Mouse (Mus musculus): Measurements from ENCODE around the gene Gm11214.

The Gm11214 gene

GRCm38 (mm10) chr4:63663279-63663678 is at the start of gene Gm11214:
Gene Gm11214 (minus strand): TSS chr4:63663379.
- DNase-seq = no peak

- no peak for DNase-seq
Measured at GRCm38 (mm10) chr4:63711886-63712285, 48.7 kb upstream of the Gm11214 start.

- no peak for DNase-seq
Measured at GRCm38 (mm10) chr4:63710431-63711220, 47.4 kb upstream of the Gm11214 start.

DNA sequence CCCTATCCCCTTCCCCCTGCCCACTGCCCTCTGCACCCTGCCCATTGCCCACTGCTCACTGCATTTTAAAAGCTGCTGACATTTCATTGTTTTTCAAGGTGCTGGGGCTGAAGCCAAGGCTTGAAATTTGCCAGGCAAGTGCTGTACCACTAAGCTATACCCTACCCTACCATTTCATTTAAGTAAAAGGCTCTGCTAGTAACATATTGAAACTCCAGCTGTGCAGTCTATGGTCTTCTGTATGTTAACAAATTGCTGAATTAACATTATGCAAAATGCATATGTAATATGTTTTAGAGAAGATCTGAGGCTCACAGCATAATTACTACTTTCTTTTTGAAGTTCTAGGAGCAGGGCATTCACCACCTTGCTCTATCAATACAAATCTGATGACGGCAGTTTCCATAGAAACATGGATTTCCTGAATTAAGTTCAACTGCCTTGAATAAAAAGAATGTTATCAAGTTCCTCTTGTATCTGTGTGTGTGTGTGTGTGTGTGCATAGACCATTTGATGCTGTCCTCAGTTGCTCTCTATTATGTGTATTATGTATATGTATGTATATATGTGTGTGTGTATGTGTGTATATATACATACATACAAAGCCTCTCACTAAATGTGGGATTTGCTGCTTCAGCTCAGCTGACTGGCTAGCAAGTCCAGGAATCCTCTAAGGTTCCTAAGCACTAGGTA is 43.2 kb upstream of the Gm11214 start:
- DNase-seq = no peak

DNA sequence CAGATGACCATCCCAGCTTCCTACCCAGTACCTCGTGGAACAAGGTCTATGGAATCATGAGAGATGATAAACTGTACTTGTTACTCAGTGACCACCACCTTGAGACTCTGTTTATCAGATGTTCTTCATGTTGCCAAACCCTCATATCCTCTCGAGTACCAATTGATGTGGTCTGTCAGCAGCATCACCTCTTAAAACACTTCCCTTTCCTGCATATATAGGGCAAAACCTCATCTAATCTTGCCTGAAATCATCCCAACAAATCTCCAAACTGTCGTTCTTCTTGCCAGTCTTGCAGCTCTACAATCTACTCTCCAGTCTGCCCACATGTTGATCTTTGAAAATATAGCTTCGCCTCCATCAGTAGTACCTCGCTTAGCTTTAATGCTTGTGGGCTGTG is 41.1 kb upstream of the Gm11214 start:
- DNase-seq = no peak

DNA sequence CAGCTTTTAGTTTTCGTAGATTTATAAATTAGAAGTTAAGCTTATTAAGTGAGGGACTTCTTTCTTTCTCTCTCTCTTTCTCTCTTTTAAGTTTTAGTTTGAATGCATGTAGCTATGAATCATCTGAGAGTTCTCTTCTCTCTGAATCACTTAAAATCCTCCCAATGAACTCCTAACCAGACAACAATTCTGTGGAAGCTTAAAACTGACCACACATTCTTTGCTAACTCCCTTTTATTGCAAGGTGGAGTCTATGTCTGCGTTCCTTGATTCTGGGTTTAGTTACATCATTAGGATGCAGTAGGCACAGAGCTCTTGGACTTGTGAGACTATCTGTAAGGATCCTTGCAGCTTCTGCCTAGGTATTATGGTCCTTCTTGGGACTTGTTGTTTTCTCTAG is 40.5 kb upstream of the Gm11214 start:
- no peak for DNase-seq

GRCm38 (mm10) chr4:63702006-63702704 is 39.0 kb upstream of the Gm11214 start:
- no peak for DNase-seq

DNA sequence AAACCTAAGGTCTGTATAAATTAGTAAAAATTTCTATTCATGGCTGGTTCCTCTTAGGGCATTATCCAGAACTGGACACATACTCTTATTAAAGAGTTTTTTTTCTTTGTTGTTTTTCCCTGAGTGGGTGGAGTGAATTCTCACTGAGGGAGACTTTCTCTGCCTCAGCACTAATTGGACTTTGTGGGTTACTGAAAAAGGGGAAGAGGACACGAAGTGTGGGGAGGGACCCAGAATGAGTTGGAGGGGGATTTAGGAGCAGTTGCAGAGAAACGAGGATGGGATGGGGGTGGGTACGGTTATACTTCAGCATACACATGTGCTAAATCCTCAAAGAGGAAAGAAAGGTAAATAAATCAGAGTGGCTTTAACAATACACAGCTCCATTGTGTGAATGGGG is 36.6 kb upstream of the Gm11214 start:
- no peak for DNase-seq

DNA sequence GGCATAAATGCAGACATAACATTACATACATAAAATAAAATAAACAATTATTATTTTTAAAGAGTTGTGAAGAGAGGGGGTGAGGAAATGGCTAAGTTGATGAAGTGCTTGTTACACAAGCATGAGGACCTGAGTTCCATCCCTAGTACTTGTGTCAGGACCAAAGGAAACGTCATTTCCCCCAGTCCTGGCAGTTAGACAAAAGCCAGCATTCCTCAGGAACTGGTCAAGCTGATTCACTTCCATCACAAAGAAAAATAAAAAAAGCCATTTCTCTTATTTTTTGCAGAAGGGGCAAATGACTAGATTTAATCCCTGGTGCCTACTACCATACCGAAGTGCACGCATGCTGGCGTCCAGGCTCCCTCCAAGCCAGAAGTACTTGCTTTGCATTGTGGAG is 33.7 kb upstream of the Gm11214 start:
- no peak for DNase-seq

- DNase-seq = no peak
Measured at GRCm38 (mm10) chr4:63692351-63692750, 29.2 kb upstream of the Gm11214 start.

DNA sequence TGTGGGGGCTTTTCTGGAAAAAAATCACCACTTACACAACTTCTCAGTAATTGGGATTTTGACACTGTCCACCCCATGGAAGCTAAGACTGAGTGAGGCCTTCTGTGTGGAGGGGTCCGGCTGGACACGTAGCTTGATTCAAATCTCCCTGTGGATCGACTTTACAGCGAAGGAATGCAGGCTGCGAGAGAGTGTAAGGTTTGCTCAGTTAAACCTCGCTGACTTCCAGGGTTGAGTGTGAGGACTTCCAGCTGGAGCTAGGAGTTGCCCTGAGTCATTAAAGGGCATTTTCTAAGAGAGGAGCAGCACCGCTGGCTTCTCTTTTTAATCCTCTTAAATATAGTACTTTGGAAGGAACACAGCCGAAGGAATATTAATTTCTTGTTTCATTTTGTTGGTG is 24.2 kb upstream of the Gm11214 start:
- DNase-seq = peak; percentile 47

GRCm38 (mm10) chr4:63686157-63686556 is 23.0 kb upstream of the Gm11214 start:
- peak; percentile 81 for DNase-seq

DNA sequence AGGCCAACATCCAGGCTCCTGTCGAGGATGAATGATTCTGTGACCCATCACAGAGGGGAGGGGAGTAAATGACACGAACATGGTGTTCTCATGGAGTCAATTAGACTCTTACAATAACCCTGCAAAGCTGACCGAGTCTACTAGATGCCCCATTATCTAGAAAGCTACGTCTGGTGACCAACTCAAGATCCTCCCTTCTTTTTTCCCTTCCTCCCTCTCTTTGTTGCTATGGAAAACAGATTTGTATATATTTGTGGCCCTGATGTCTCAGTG is 22.0 kb upstream of the Gm11214 start:
- no peak for DNase-seq

DNA sequence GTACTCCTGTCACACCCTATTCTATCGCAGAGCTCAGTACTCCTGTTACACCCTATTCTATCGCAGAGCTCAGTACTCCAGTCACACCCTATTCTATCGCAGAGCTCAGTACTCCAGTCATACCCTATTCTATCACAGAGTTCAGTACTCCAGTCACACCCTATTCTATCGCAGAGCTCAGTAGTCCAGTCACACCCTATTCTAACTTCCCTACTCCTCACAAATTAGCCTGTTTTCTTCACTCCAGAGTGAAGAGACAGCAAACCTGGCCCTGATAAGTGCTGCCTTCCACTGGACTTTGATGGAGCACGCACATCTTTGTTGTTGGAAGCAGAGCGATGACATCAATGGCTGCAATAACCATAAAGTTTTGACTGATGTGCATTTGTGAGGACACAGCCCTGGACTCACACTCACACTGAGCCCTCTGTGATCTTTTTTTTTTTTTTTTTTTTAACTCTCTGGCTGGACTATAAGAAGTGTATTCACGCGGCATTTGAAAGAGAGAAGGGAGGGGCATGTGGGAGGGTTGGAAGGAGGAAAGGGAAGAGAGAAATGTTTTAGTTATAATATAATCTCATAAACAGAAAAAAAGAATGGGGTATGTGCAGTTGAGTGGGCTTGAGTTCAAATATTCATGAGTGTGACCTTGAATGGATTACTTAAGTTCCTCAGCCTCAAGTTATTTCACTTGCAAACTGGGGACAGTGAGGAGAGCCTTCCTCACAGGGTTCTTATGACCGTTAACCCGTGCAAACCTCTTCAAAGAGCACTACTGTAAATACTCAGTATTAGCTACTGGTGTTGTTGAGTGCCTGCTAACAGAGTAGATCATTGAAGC is 21.5 kb upstream of the Gm11214 start:
- DNase-seq = no peak

GRCm38 (mm10) chr4:63683716-63684115 is 20.5 kb upstream of the Gm11214 start:
- no peak for DNase-seq

DNA sequence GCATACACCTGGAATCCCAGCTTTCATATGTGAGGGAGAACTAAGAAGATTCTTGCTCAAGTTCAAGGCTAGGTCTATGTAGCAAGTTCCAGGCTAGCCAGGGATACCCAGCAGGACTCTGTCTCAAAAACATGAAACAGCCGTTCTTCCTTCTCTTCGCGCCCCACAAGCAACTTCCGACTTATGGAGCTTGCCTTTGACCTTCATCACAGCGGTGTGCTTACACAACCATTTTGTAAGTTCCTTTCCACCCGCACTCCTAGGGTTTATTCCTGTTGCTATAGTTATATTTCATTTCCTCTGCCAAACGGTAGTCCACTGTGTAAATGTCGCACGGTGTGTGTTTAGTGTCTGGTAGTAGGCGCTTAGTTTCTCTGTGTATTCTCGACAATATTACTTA is 19.9 kb upstream of the Gm11214 start:
- DNase-seq = peak; percentile 50

- no peak for DNase-seq
Measured at GRCm38 (mm10) chr4:63682441-63682840, 19.3 kb upstream of the Gm11214 start.

- DNase-seq = no peak
Measured at GRCm38 (mm10) chr4:63681557-63681956, 18.4 kb upstream of the Gm11214 start.

DNA sequence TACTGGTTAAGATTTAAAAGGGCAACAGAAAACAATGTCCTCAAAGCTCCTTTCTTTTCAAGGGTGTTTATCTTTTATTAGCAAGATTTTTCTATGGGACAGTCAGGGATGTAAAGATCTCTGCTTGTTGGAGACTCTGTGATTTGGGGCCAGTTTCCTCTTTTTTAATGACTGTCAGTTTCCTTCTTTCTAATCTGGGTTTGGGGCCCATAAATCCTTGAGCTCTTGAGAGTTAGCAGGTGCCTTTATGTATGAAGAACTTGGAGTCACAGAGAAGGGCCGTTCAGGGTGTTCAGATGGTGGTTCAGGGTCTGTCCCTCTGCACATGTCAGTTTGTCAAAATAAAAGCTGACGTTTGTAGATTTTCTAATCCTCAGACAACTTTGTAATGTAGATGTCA is 11.9 kb upstream of the Gm11214 start:
- DNase-seq = no peak

DNA sequence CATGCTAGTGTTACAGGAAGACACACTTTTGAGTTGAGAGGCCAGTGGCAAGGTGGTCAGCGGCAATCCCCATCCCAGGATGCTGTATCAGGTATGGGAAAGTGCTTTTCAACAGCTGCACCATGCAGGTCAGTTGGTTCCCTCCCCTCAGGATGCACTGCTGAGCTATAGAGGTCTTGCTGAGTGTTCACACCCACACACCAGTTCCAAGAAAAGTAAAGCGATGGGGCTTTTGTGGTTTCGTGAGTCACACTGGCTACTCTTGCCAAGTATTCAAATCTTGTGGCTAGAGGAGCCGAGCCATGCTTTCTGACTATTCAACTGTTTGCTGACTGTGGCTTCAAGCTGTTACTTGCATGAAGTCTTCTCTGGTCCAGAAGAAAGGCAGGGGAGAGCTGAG is 5.1 kb upstream of the Gm11214 start:
- DNase-seq = peak; percentile 83

DNA sequence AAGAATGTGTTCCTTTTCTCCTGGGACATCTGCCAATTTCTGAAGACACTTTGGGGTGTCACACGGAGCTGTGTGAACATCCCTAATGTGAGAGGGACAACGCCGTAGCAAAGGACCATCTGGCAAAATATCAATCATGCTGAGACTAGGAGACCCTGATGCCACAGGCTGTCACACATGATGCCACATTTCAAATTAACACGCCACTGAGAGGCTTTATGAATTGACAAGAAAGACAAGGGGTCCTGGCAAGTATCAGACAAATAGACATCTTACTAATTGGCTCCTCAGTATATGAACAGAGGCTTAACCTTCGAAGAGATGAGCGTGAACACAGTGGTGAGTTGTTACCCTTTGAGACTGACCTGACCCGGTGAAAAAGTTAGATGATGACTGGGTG is 2.6 kb upstream of the Gm11214 start:
- no peak for DNase-seq

GRCm38 (mm10) chr4:63661857-63662256 is 1.3 kb downstream of the Gm11214 start:
- DNase-seq = no peak

DNA sequence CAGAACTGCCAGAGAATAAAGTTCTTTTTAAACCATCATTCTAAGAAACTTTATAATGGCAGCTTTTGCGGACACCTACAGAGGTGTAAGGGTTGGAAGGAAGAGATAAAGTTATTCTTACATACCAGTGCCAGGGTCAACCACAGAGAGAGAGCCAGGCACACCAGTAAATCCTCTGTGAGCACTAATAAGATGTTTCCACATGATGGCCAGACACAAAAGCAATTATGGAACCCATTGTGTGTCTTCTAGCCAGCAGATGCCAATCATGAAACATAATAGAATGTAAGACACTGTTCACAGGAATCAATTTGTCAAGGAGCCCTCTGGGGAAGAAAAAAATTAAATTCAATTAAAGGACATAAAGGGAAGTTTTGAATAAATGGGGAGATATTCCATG is 1.8 kb downstream of the Gm11214 start:
- no peak for DNase-seq
